Mouse (Mus musculus): ENCODE measurements around the gene Pabpc4.
A peak's percentile ranks its signal among the peaks of the same experiment; 100 is the strongest.

The Pabpc4 gene

GRCm38 (mm10) chr4:123261721-123262401 is at the start of gene Pabpc4:
TSS of gene Pabpc4 (plus strand) at chr4:123262351.
- no peak for DNase-seq

GRCm38 (mm10) chr4:123213975-123214374 is 48.2 kb upstream of the Pabpc4 start:
- DNase-seq = no peak

- DNase-seq = no peak
Measured at GRCm38 (mm10) chr4:123215367-123215766, 46.8 kb upstream of the Pabpc4 start.

- DNase-seq = peak; percentile 40
Measured at GRCm38 (mm10) chr4:123216782-123217181, 45.4 kb upstream of the Pabpc4 start.

- peak; percentile 83 for DNase-seq
Measured at GRCm38 (mm10) chr4:123219720-123220357, 42.3 kb upstream of the Pabpc4 start.

GRCm38 (mm10) chr4:123220637-123221036 is 41.5 kb upstream of the Pabpc4 start:
- DNase-seq = no peak

GRCm38 (mm10) chr4:123223309-123223708 is 38.8 kb upstream of the Pabpc4 start:
- DNase-seq = no peak

- no peak for DNase-seq
Measured at GRCm38 (mm10) chr4:123225718-123226403, 36.3 kb upstream of the Pabpc4 start.

- DNase-seq = no peak
Measured at GRCm38 (mm10) chr4:123227707-123228106, 34.4 kb upstream of the Pabpc4 start.

GRCm38 (mm10) chr4:123228270-123228669 is 33.9 kb upstream of the Pabpc4 start:
- no peak for DNase-seq

- DNase-seq = no peak
Measured at GRCm38 (mm10) chr4:123229166-123229565, 33.0 kb upstream of the Pabpc4 start.

- DNase-seq = no peak
Measured at GRCm38 (mm10) chr4:123232841-123233240, 29.3 kb upstream of the Pabpc4 start.

- DNase-seq = peak; percentile 33
Measured at GRCm38 (mm10) chr4:123233492-123234084, 28.6 kb upstream of the Pabpc4 start, which contains the start of gene Heyl. TSS of gene Heyl (plus strand) at chr4:123233556.

- DNase-seq = no peak
Measured at GRCm38 (mm10) chr4:123235835-123236430, 26.2 kb upstream of the Pabpc4 start.

- no peak for DNase-seq
Measured at GRCm38 (mm10) chr4:123236431-123237031, 25.6 kb upstream of the Pabpc4 start.

GRCm38 (mm10) chr4:123237386-123238266 is 24.5 kb upstream of the Pabpc4 start:
- no peak for DNase-seq

GRCm38 (mm10) chr4:123239361-123240203 is 22.6 kb upstream of the Pabpc4 start:
- no peak for DNase-seq

- DNase-seq = no peak
Measured at GRCm38 (mm10) chr4:123246221-123246620, 15.9 kb upstream of the Pabpc4 start.

- no peak for DNase-seq
Measured at GRCm38 (mm10) chr4:123246651-123247050, 15.5 kb upstream of the Pabpc4 start.

GRCm38 (mm10) chr4:123247147-123247880 is 14.8 kb upstream of the Pabpc4 start:
- no peak for DNase-seq

All from right cerebral cortex, postnatal 14 days (tissue).